Mouse (Mus musculus): Measurements from ENCODE around the gene Zbtb9. TPM values are rescaled to one million over a fixed set of nuclear protein-coding genes. Genes with fewer than 3 reads are reported as not detected.

Zbtb9 gene
- polyA plus RNA-seq, 1 experiment, result 0.12 TPM

DNA sequence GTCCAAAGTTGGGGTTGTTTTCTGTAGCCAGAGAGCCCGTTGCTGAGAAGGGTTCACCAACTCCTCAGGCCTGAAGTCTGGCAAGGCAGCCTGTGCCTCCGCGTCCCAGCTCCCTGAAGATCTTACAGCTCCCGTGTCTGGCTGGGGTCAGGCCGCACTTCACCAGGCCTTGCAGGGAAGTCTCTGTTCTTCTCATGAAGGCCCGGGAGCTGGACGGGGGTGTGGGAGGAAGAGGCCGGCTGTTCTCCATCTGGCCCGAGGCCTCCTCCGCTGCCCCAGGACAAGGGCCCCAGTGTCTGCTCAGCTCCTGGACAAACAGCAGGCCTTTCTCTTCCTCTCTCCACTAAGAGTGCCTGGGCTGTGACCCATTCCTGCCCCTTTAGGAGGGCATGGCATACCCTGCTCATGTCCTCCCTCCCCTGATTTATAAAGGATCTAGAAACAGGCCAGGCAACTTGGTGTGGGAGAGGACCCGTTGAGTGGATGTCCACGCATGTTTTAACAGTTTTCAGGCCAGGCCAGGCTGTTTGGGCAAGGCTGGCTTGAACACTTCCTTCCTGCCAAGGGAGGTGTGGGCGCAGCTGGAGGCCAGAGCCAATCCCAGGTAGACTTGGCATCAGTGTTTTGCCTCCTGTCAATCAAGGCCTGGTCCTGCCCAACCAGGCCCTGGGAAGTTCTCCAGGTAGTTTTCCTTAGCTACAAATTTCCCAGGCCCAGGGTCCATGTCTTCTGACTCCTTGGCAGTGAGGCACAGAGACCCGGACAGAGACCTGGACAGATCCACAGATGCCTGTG lies 75.7 kb downstream of the Zbtb9 start:
- Histone ChIP-seq H3K36me3 (ENCODE audit: control insufficient read depth) (no peaks in the 10 kb centered on the region), H3K27me3 (ENCODE audit: control insufficient read depth) (no peaks in the 10 kb centered on the region)

DNA sequence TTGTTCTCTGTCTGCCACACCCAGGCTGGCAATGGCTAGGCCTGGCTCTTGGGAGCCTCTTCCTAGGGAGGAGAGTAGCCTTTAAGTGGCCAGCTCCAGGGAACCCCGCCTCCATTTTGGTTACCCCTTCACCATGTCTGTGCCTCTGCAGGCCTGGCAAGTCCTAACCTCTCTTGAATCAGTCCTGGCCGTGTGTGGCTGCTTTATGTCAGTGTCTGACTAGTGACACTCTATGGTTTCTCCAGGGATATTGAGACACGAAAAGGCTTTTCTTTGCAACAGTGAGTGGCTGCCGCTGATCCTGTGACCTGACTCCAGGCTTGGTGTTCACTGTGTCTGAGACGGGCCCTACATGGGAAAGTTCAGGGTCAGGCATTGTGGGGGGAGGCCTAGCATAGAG lies 77.9 kb downstream of the Zbtb9 start:
- Histone ChIP-seq H3K9me3 (ENCODE audit: control insufficient read depth, low read length) (no peaks in the 10 kb centered on the region), H3K4me1 (ENCODE audit: control insufficient read depth) (peaks cover 3% of the 10 kb centered on the region), H3K4me3 (replicated peaks) (no peak overlapping the region), H3K27me3 (ENCODE audit: control insufficient read depth) (peaks cover 1% of the 10 kb centered on the region), H3K36me3 (ENCODE audit: control insufficient read depth) (no peaks in the 10 kb centered on the region)
- no peak for TF ChIP-seq GATA1 (IDR thresholded peaks at IDR 0.05; ENCODE audit: low read length)
- TF ChIP-seq TAL1 (IDR thresholded peaks at IDR 0.05; ENCODE audit: low read length), result no peak

More for the DNA sequence above, 75.7 kb downstream of the Zbtb9 start:
- no peaks in the 10 kb centered on the region for H3K9me3 ChIP-seq (ENCODE audit: control insufficient read depth, low read length)
- H3K4me1 ChIP-seq (ENCODE audit: control insufficient read depth), result peaks cover 3% of the 10 kb centered on the region
- H3K4me3 ChIP-seq (replicated peaks), result no peak overlapping the region
- TF ChIP-seq TAL1 (IDR thresholded peaks at IDR 0.05; ENCODE audit: low read length), result no peak
- no peak for TF ChIP-seq GATA1 (IDR thresholded peaks at IDR 0.05; ENCODE audit: low read length)

DNA sequence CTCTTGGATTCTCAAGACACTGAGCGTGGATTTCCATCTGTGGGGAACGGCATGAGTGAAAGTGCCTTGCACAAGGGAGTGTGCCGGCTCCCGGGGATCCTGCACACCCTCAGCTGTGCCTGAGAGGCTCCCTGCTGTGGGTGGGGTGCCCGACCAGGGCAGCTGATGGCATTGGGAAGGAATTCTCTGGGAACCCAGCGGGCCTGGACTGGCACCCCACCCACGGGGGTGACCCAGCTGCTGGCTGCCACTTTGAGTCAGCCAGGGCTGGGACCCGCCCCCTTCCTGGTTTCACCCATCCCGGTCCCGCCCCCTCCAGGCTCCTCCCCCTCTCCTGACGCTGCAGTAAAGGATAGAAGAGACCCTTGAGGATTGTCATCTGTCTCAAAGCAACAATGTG lies 78.5 kb downstream of the Zbtb9 start:
- Histone ChIP-seq H3K36me3 (ENCODE audit: control insufficient read depth) (no peaks in the 10 kb centered on the region), H3K27me3 (ENCODE audit: control insufficient read depth) (peaks cover 8% of the 10 kb centered on the region), H3K9me3 (ENCODE audit: control insufficient read depth, low read length) (no peaks in the 10 kb centered on the region), H3K4me1 (ENCODE audit: control insufficient read depth) (peaks cover 3% of the 10 kb centered on the region), H3K4me3 (replicated peaks) (no peak overlapping the region)
- TF ChIP-seq TAL1 (IDR thresholded peaks at IDR 0.05; ENCODE audit: low read length) (no peak), GATA1 (IDR thresholded peaks at IDR 0.05; ENCODE audit: low read length) (no peak)

DNA sequence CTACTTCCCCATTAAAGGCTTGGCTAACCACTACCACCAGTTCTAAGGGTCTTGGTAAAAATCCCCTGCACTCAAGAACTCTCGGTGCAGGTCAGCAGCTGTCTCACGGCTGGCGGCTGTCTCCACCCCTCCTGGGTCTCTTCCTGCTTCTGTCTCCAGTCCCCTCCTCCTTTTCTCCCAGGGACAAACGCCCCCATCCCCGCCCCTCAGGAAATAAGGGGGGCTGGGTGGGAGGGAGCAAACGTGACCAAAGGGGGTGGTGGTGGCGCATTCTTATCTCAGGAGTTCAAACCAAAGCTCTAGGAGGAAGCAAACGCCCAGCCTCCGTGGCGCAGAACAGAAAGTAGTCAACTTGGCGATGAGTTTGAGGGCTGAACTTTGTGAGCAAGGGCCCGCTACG lies 83.2 kb downstream of the Zbtb9 start:
- no peaks in the 10 kb centered on the region for H3K36me3 ChIP-seq (ENCODE audit: control insufficient read depth)
- H3K4me1 ChIP-seq (ENCODE audit: control insufficient read depth), result peaks cover 12% of the 10 kb centered on the region
- peaks cover 38% of the 10 kb centered on the region for H3K27me3 ChIP-seq (ENCODE audit: control insufficient read depth)
- H3K9me3 ChIP-seq (ENCODE audit: control insufficient read depth, low read length), result no peaks in the 10 kb centered on the region
- peak overlapping the region; percentile 24 for H3K4me3 ChIP-seq (replicated peaks)
- no peak for TF ChIP-seq GATA1 (IDR thresholded peaks at IDR 0.05; ENCODE audit: low read length)

DNA sequence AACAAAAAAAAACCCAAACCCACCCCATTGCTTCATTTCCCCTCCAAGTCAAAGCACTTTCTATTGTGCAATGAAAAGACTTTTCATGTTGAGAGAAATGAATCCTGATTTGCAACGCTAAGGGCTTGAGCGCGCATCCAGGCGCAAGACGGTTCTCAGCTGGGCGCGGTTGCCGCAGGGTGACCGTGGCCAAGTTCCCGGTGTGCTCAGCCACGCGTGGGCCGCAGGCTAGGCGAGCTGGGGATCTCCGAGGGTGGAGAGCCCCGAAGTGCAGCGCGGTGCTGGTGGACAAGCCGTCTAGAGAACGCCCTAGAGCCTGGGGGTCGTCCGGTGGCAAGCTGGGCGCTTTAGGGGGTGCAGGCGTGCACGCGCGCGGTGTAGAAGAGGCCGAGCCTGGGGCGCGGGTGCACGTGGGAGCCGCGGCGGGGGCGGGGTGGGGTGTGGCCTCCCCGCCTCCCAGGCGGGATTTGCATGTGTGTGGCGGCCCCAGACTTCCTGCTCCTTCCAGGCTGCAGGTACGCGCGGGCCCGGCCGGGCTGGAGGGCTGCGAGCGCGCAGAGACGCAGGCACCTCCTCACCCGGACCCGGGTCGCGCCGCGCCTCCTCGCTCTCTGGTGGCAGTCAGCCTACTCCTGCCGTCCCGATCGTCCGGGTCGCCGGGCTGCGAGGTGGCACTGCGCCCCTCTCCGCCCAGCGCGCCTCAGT lies 84.0 kb downstream of the Zbtb9 start, which contains the start of gene Itpr3:
Gene Itpr3, plus strand, starts transcription at position 493 of the 705 bp plus-strand sequence.
- H3K9me3 ChIP-seq (ENCODE audit: control insufficient read depth, low read length), result peaks cover 3% of the 10 kb centered on the region; the same call in 1 of the 2 replicates
- H3K27me3 ChIP-seq (ENCODE audit: control insufficient read depth), result peaks cover 38% of the 10 kb centered on the region
- peak within 1 kb of the TSS; percentile 57 for H3K4me3 ChIP-seq (replicated peaks)
- no peak for TF ChIP-seq TAL1 (IDR thresholded peaks at IDR 0.05; ENCODE audit: low read length)
- no peak for TF ChIP-seq GATA1 (IDR thresholded peaks at IDR 0.05; ENCODE audit: low read length)
- no peaks in the 10 kb centered on the region for H3K36me3 ChIP-seq (ENCODE audit: control insufficient read depth)
- H3K4me1 ChIP-seq (ENCODE audit: control insufficient read depth), result peaks cover 9% of the 10 kb centered on the region

DNA sequence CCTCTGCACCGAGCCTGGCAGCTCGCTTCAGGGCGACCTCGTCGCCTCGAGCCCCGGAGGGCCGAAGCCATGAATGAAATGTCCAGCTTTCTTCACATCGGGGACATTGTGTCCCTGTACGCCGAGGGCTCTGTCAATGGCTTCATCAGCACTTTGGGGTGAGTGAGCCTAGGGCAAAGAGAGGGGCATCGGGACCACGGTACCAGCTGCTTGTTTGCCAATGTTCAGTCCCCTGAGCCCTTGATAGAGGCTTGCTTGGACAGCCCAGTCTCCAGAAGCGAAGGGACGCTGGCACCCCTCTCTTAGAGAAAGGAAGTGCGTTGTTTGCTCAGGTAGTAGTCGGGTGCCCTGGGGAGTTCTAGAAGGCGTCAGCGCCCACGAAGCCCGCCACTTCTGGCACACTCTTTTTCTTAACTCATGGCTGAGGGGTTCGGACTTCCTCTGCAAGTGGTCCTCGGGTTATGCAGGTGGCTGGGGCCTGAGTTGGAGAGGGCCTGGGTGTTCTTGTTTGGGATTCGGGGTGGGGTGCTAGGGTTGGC lies 84.6 kb downstream of the Zbtb9 start:
- Histone ChIP-seq H3K9me3 (ENCODE audit: control insufficient read depth, low read length) (peaks cover 3% of the 10 kb centered on the region; the same call in 1 of the 2 replicates), H3K4me1 (ENCODE audit: control insufficient read depth) (peaks cover 9% of the 10 kb centered on the region), H3K4me3 (replicated peaks) (peak overlapping the region; percentile 57), H3K27me3 (ENCODE audit: control insufficient read depth) (peaks cover 38% of the 10 kb centered on the region), H3K36me3 (ENCODE audit: control insufficient read depth) (no peaks in the 10 kb centered on the region)
- no peak for TF ChIP-seq GATA1 (IDR thresholded peaks at IDR 0.05; ENCODE audit: low read length)
- no peak for TF ChIP-seq TAL1 (IDR thresholded peaks at IDR 0.05; ENCODE audit: low read length)

Other genes with a start within 250 kb of the Zbtb9 start
- 2.4 and 2.9 TPM in 2 replicates for gene Bnip1, start 192.1 kb upstream of the Zbtb9 start, polyA plus RNA-seq (2012)
- not detected in 2 replicates for gene Nkx2-5, start 128.2 kb upstream of the Zbtb9 start, polyA plus RNA-seq (2012)
- gene Kifc5b, start 56.1 kb upstream of the Zbtb9 start, polyA plus RNA-seq (2012), result 8.1 and 9.2 TPM in 2 replicates
- 5.0 and 6.2 TPM in 2 replicates for gene Phf1, start 40.1 kb upstream of the Zbtb9 start, polyA plus RNA-seq (2012)
- 19.6 and 19.8 TPM in 2 replicates for gene Cuta, start 33.6 kb upstream of the Zbtb9 start, polyA plus RNA-seq (2012)
- 0.78 and 0.86 TPM in 2 replicates for gene Syngap1, start 31.9 kb upstream of the Zbtb9 start, polyA plus RNA-seq (2012)
- 8.1 TPM in 2 replicates for gene Bak1, start 55.8 kb downstream of the Zbtb9 start, polyA plus RNA-seq (2012)
- gene Itpr3, start 84.1 kb downstream of the Zbtb9 start, polyA plus RNA-seq (2012), result 0.02 and 0.04 TPM in 2 replicates
- 24.0 and 25.9 TPM in 2 replicates for gene Uqcc2, start 160.7 kb downstream of the Zbtb9 start, polyA plus RNA-seq (2012)
- 0.03 TPM in 1 of 2 replicates, not detected in the other for gene Ip6k3, start 194.6 kb downstream of the Zbtb9 start, polyA plus RNA-seq (2012)
- 6.5 and 8.0 TPM in 2 replicates for gene Lemd2, start 231.3 kb downstream of the Zbtb9 start, polyA plus RNA-seq (2012)

Measured in erythroblast, embryonic 14.5 days (primary cell).